Mouse (Mus musculus) left cerebral cortex, adult 9 months (tissue): ENCODE measurements at regions not wholly inside any gene's neighbourhood (a gene's known extent, or its start where the extent isn't known, plus 50 kb on each side); places are given as distances from the start of the nearest gene placed in this dataset.
A peak's percentile ranks its signal among the peaks of the same experiment; 100 is the strongest.

ENCODE experiments used
- DNase-seq, 2 experiments: peaks; one replicate each; pipeline ENCODE4 v3.0.0; 2022; ENCODE audit warnings: low spot score in 2 of 2

GRCm38 (mm10) chr3:123918140-123918539, 227.5 kb upstream of the Ndst3 start:
- no peak for DNase-seq

- DNase-seq, result no peak
These were observed 261.5 kb upstream of the Ndst3 start for GRCm38 (mm10) chr3:123952121-123952520.

GRCm38 (mm10) chr3:123967373-123967772, 276.7 kb upstream of the Ndst3 start:
- DNase-seq, result no peak

- DNase-seq, result no peak
These were observed 281.7 kb upstream of the Ndst3 start for GRCm38 (mm10) chr3:123972367-123972766.

GRCm38 (mm10) chr3:123973806-123974576, 283.3 kb upstream of the Ndst3 start:
- no peak for DNase-seq

GRCm38 (mm10) chr3:123976475-123976874, 285.8 kb upstream of the Ndst3 start:
- DNase-seq, result no peak

GRCm38 (mm10) chr3:123977168-123977567, 286.5 kb upstream of the Ndst3 start:
- DNase-seq, result no peak

GRCm38 (mm10) chr3:123983045-123983444, 292.4 kb upstream of the Ndst3 start:
- no peak for DNase-seq

- DNase-seq, result no peak
These were observed 292.9 kb upstream of the Ndst3 start for GRCm38 (mm10) chr3:123983530-123983929.

- DNase-seq, result no peak
These were observed 293.4 kb upstream of the Ndst3 start for GRCm38 (mm10) chr3:123984028-123984427.

GRCm38 (mm10) chr3:123999957-124000616, 309.4 kb upstream of the Ndst3 start:
- no peak for DNase-seq

- DNase-seq, result no peak
These were observed 310.2 kb upstream of the Ndst3 start for GRCm38 (mm10) chr3:124000883-124001282.

GRCm38 (mm10) chr3:124011685-124012084, 309.0 kb upstream of the Tram1l1 start:
- DNase-seq, result no peak

GRCm38 (mm10) chr3:124018618-124019017, 302.0 kb upstream of the Tram1l1 start:
- DNase-seq, result no peak

GRCm38 (mm10) chr3:124026188-124026587, 294.5 kb upstream of the Tram1l1 start:
- DNase-seq, result no peak

GRCm38 (mm10) chr3:124067061-124067460, 253.6 kb upstream of the Tram1l1 start:
- DNase-seq, result no peak

GRCm38 (mm10) chr3:124067538-124067937, 253.1 kb upstream of the Tram1l1 start:
- DNase-seq, result no peak

GRCm38 (mm10) chr3:124067971-124068370, 252.7 kb upstream of the Tram1l1 start:
- DNase-seq, result no peak

GRCm38 (mm10) chr3:124069182-124069581, 251.5 kb upstream of the Tram1l1 start:
- DNase-seq, result no peak

GRCm38 (mm10) chr3:124075974-124076606, 244.6 kb upstream of the Tram1l1 start:
- DNase-seq, result peak; percentile 33 to 51

- no peak for DNase-seq
These were observed 228.1 kb upstream of the Tram1l1 start for GRCm38 (mm10) chr3:124092404-124093121.

GRCm38 (mm10) chr3:124113995-124114394, 206.7 kb upstream of the Tram1l1 start:
- DNase-seq, result no peak
